Mouse (Mus musculus): Measurements from ENCODE around the gene Ubqln4.

- TF ChIP-seq CTCF (conservative IDR thresholded peaks at IDR 0.05; ENCODE audit: low read length), result no peak
- TF ChIP-seq NANOG (IDR thresholded peaks at IDR 0.05; ENCODE audit: borderline replicate concordance, low read length), result peak; percentile 47; the same call in 1 of the 2 replicates
These were observed 33.1 kb downstream of the Ubqln4 start for GRCm38 (mm10) chr3:88586640-88587039.

All from E14TG2a.4 (cell line).